Mouse (Mus musculus): ENCODE data around the gene Sestd1. TPM values are rescaled to one million over a fixed set of nuclear protein-coding genes. Genes with fewer than 3 reads are reported as not detected.
A peak's percentile ranks its signal among the peaks of the same experiment; 100 is the strongest.

The Sestd1 gene
- polyA plus RNA-seq, 1 experiment, result 31.4 TPM

- no peak for DNase-seq (ENCODE audit: extremely low spot score in 1 of 2, low spot score in 1 of 2)
Measured at GRCm38 (mm10) chr2:77235896-77236295, 44.5 kb downstream of the Sestd1 start.

GRCm38 (mm10) chr2:77232604-77233003, 47.8 kb downstream of the Sestd1 start:
- DNase-seq (ENCODE audit: extremely low spot score in 1 of 2, low spot score in 1 of 2), result no peak

- DNase-seq (ENCODE audit: extremely low spot score in 1 of 2, low spot score in 1 of 2), result peak in 1 of 2 experiments; percentile 36
Measured at GRCm38 (mm10) chr2:77220960-77221359, 59.4 kb downstream of the Sestd1 start.

- no peak for DNase-seq (ENCODE audit: extremely low spot score in 1 of 2, low spot score in 1 of 2)
Measured at GRCm38 (mm10) chr2:77212885-77213284, 67.5 kb downstream of the Sestd1 start.

GRCm38 (mm10) chr2:77206951-77207350, 73.4 kb downstream of the Sestd1 start:
- no peak for DNase-seq (ENCODE audit: extremely low spot score in 1 of 2, low spot score in 1 of 2)

- DNase-seq (ENCODE audit: extremely low spot score in 1 of 2, low spot score in 1 of 2), result peak in 1 of 2 experiments; percentile 62
Measured at GRCm38 (mm10) chr2:77203916-77204315, 76.5 kb downstream of the Sestd1 start.

GRCm38 (mm10) chr2:77201900-77202299, 78.5 kb downstream of the Sestd1 start:
- peak in 1 of 2 experiments; percentile 55 for DNase-seq (ENCODE audit: extremely low spot score in 1 of 2, low spot score in 1 of 2)

- DNase-seq (ENCODE audit: extremely low spot score in 1 of 2, low spot score in 1 of 2), result no peak
Measured at GRCm38 (mm10) chr2:77200958-77201614, 79.3 kb downstream of the Sestd1 start.

- no peak for DNase-seq (ENCODE audit: extremely low spot score in 1 of 2, low spot score in 1 of 2)
Measured at GRCm38 (mm10) chr2:77200379-77200778, 80.0 kb downstream of the Sestd1 start.

GRCm38 (mm10) chr2:77198246-77198645, 82.1 kb downstream of the Sestd1 start:
- DNase-seq (ENCODE audit: extremely low spot score in 1 of 2, low spot score in 1 of 2), result no peak

GRCm38 (mm10) chr2:77196819-77197218, 83.6 kb downstream of the Sestd1 start:
- no peak for DNase-seq (ENCODE audit: extremely low spot score in 1 of 2, low spot score in 1 of 2)

GRCm38 (mm10) chr2:77195056-77195455, 85.3 kb downstream of the Sestd1 start:
- no peak for DNase-seq (ENCODE audit: extremely low spot score in 1 of 2, low spot score in 1 of 2)

GRCm38 (mm10) chr2:77191811-77192210, 88.6 kb downstream of the Sestd1 start:
- DNase-seq (ENCODE audit: extremely low spot score in 1 of 2, low spot score in 1 of 2), result no peak

- DNase-seq (ENCODE audit: extremely low spot score in 1 of 2, low spot score in 1 of 2), result no peak
Measured at GRCm38 (mm10) chr2:77190891-77191290, 89.5 kb downstream of the Sestd1 start.

GRCm38 (mm10) chr2:77190301-77190700, 90.1 kb downstream of the Sestd1 start:
- DNase-seq (ENCODE audit: extremely low spot score in 1 of 2, low spot score in 1 of 2), result no peak

GRCm38 (mm10) chr2:77189671-77190070, 90.7 kb downstream of the Sestd1 start:
- no peak for DNase-seq (ENCODE audit: extremely low spot score in 1 of 2, low spot score in 1 of 2)

- no peak for DNase-seq (ENCODE audit: extremely low spot score in 1 of 2, low spot score in 1 of 2)
Measured at GRCm38 (mm10) chr2:77187501-77187900, 92.9 kb downstream of the Sestd1 start.

- DNase-seq (ENCODE audit: extremely low spot score in 1 of 2, low spot score in 1 of 2), result no peak
Measured at GRCm38 (mm10) chr2:77186912-77187311, 93.5 kb downstream of the Sestd1 start.

- no peak for DNase-seq (ENCODE audit: extremely low spot score in 1 of 2, low spot score in 1 of 2)
Measured at GRCm38 (mm10) chr2:77184049-77184571, 96.3 kb downstream of the Sestd1 start.

- DNase-seq (ENCODE audit: extremely low spot score in 1 of 2, low spot score in 1 of 2), result peak in 1 of 2 experiments; percentile 36
Measured at GRCm38 (mm10) chr2:77183646-77184045, 96.7 kb downstream of the Sestd1 start.

- no peak for DNase-seq (ENCODE audit: extremely low spot score in 1 of 2, low spot score in 1 of 2)
Measured at GRCm38 (mm10) chr2:77182996-77183380, 97.4 kb downstream of the Sestd1 start.

- DNase-seq (ENCODE audit: extremely low spot score in 1 of 2, low spot score in 1 of 2), result no peak
Measured at GRCm38 (mm10) chr2:77182271-77182995, 98.0 kb downstream of the Sestd1 start.
